Mouse (Mus musculus): ENCODE results near the gene Plekhh3.
A peak's percentile ranks its signal among the peaks of the same experiment; 100 is the strongest.

The Plekhh3 gene

GRCm38 (mm10) chr11:101186526-101187247, 15.5 kb upstream of the Plekhh3 start:
- DNase-seq (ENCODE audit: low spot score in 2 of 2), result no peak

GRCm38 (mm10) chr11:101185441-101185840, 14.3 kb upstream of the Plekhh3 start:
- DNase-seq (ENCODE audit: low spot score in 2 of 2), result no peak

GRCm38 (mm10) chr11:101184984-101185383, 13.8 kb upstream of the Plekhh3 start:
- DNase-seq (ENCODE audit: low spot score in 2 of 2), result no peak

- DNase-seq (ENCODE audit: low spot score in 2 of 2), result no peak
Measured at GRCm38 (mm10) chr11:101182771-101183517, 11.8 kb upstream of the Plekhh3 start.

GRCm38 (mm10) chr11:101181961-101182360, 10.8 kb upstream of the Plekhh3 start:
- no peak for DNase-seq (ENCODE audit: low spot score in 2 of 2)

- peak; percentile 62 to 76 for DNase-seq (ENCODE audit: low spot score in 2 of 2)
Measured at GRCm38 (mm10) chr11:101180846-101181740, 9.9 kb upstream of the Plekhh3 start.

GRCm38 (mm10) chr11:101180261-101180660, 9.1 kb upstream of the Plekhh3 start:
- no peak for DNase-seq (ENCODE audit: low spot score in 2 of 2)

- no peak for DNase-seq (ENCODE audit: low spot score in 2 of 2)
Measured at GRCm38 (mm10) chr11:101179306-101179705, 8.2 kb upstream of the Plekhh3 start.

GRCm38 (mm10) chr11:101178061-101179058, 7.2 kb upstream of the Plekhh3 start:
- no peak for DNase-seq (ENCODE audit: low spot score in 2 of 2)

GRCm38 (mm10) chr11:101176933-101177773, 6.0 kb upstream of the Plekhh3 start:
- peak in 1 of 2 experiments; percentile 80 for DNase-seq (ENCODE audit: low spot score in 2 of 2)

- no peak for DNase-seq (ENCODE audit: low spot score in 2 of 2)
Measured at GRCm38 (mm10) chr11:101176117-101176691, 5.1 kb upstream of the Plekhh3 start.

GRCm38 (mm10) chr11:101175636-101176116, 4.5 kb upstream of the Plekhh3 start:
- no peak for DNase-seq (ENCODE audit: low spot score in 2 of 2)

GRCm38 (mm10) chr11:101174851-101175628, 3.9 kb upstream of the Plekhh3 start, which contains the start of gene Ccr10:
Ccr10 (minus strand) TSS chr11:101175443.
- DNase-seq (ENCODE audit: low spot score in 2 of 2), result no peak

- no peak for DNase-seq (ENCODE audit: low spot score in 2 of 2)
Measured at GRCm38 (mm10) chr11:101174389-101174745, 3.2 kb upstream of the Plekhh3 start.

- DNase-seq (ENCODE audit: low spot score in 2 of 2), result peak in 1 of 2 experiments; percentile 77
Measured at GRCm38 (mm10) chr11:101173631-101174388, 2.7 kb upstream of the Plekhh3 start.

GRCm38 (mm10) chr11:101173112-101173511, 2.0 kb upstream of the Plekhh3 start:
- DNase-seq (ENCODE audit: low spot score in 2 of 2), result no peak

GRCm38 (mm10) chr11:101172434-101172815, 1.3 kb upstream of the Plekhh3 start:
- no peak for DNase-seq (ENCODE audit: low spot score in 2 of 2)
